Mouse (Mus musculus): ENCODE data around the gene Dnm2. TPM values are rescaled to one million over a fixed set of nuclear protein-coding genes. Genes with fewer than 3 reads are reported as not detected.
"Not testable (repeated sequence)": the region's sequence is repeated elsewhere in the genome, so short reads cannot be mapped to it uniquely, and the experiment has no call there.

Dnm2 gene
- polyA plus RNA-seq, 1 experiment from 2014 or later, result 79.1 TPM

DNA sequence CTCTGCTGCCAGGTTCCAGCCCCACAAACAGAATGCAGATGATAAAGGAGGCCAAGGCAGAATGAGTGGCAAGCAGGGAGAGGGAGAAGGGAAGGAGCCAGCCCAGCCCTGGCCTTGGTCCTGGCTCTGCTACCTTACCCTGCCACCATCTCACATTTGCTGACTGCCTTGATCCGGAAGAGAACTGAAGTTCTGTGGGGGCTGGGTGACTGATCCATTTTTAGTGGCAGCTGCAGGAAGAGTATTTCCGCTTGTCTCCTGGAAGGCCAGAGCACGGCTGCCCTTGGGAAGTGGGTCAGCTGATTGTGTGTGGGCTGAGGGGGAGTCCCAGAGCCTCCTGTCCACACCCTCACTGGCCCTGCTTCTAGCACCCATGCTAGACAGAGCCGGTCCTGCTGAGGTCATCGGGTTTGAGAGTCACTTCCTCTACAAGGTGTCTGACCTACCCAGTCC lies 38.5 kb downstream of the Dnm2 start:
- ATAC-seq (replicated peaks; ENCODE audit: low FRiP score), result no peak; the same call in 1 of the 2 replicates
- no peaks in the 10 kb centered on the region for H3K27me3 ChIP-seq
- H3K4me3 ChIP-seq (replicated peaks), result no peak overlapping the region
- 0 out of 2 replicates have a peak overlapping the region, but pooled peaks have one; percentile 12 for H3K4me2 ChIP-seq
- H3K9ac ChIP-seq, result no peak overlapping the region
- H3K9me3 ChIP-seq (replicated peaks), result no peaks in the 10 kb centered on the region
- H3K36me3 ChIP-seq, result peaks cover 46% of the 10 kb centered on the region
- peaks cover 27% of the 10 kb centered on the region for H3K4me1 ChIP-seq
- WGBS, result 38% methylated on average over 5 of the region's 5 CpGs
- peak overlapping the region; percentile 64 for H3K27ac ChIP-seq

- Histone ChIP-seq H3K4me2 (no peak overlapping the region), H3K36me3 (peaks cover 48% of the 10 kb centered on the region), H3K27ac (0 out of 2 replicates have a peak overlapping the region, but pooled peaks have one; percentile 64), H3K9ac (no peak overlapping the region), H3K27me3 (no peaks in the 10 kb centered on the region), H3K4me1 (peaks cover 27% of the 10 kb centered on the region), H3K9me3 (replicated peaks) (no peaks in the 10 kb centered on the region), H3K4me3 (replicated peaks) (no peak overlapping the region)
- 81% methylated on average over 3 of the region's 3 CpGs for whole genome bisulfite sequencing
- ATAC-seq (replicated peaks; ENCODE audit: low FRiP score), result no peak
Measured at GRCm38 (mm10) chr9:21463766-21464564, 39.3 kb downstream of the Dnm2 start.

DNA sequence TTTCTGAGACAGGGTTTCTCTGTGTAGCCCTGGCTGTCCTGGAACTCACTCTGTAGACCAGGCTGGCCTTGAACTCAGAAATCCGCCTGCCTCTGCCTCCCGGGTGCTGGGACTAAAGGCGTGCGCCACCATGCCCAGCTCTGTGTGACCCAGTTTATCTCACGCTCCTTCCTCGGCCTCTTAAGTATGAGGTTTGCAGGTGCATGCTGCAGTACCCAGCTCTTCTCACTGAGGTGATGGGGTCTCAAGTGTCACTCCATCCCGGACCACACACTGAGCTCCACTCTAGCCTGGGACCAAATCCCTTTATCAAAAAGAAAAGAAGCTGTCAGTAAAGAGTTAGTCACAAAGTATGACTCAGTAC lies 39.8 kb downstream of the Dnm2 start:
- H3K4me2 ChIP-seq; ATAC-seq (replicated peaks; ENCODE audit: low FRiP score); H3K9ac ChIP-seq; H3K9me3 ChIP-seq (replicated peaks); H3K4me3 ChIP-seq (replicated peaks); H3K27ac ChIP-seq; H3K27me3 ChIP-seq: not testable (repeated sequence)
- Histone ChIP-seq H3K36me3 (peaks cover 48% of the 10 kb centered on the region), H3K4me1 (peaks cover 24% of the 10 kb centered on the region)
- 89% methylated on average over 7 of the region's 7 CpGs for WGBS

DNA sequence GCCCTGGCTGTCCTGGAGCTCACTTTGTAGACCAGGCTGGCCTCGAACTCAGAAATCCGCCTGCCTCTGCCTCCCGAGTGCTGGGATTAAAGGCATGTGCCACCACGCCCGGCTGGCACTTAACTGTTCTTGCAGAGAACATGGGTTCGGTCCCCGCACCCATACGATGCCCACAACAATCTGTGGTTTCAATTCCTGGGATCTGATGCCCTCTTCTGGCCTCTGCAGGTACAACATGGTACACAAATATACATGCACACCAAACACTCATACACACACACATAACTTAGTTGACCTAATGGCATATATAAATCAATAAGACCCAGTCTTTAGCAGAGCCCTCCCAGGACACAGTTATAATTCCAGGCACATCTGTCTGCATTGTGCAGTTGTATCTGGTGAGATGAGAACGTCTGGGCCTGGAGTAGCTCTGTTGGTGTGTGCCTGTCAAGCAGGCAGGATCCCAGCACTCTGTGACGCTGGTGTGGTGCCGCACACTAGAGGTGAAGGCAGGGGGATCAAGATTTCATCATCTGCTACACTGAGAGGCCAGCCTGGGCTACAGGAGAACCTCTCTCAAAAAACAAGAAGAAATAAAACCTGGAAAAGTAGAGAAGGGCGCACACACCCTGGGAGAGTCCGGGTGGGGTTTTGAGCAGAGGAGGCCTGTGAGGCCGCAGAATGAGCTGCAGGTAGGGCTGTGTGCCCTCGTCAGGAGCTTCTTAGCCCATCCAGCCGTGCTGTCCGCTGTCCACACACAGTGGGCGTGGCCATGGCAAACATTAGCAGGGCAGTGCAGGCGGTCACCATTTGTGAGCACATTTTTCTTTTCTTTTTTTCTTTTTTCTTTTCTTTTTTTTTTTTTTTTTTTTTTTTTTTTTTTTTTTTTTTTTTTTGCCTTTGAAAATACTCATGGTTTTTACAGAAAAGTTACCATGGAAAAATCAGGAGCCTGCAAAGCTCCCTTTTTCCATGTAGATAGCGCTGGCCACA lies 44.6 kb downstream of the Dnm2 start:
- H3K27me3 ChIP-seq, result no peaks in the 10 kb centered on the region
- ATAC-seq (replicated peaks; ENCODE audit: low FRiP score), result no peak
- 90% methylated on average over 20 of the region's 20 CpGs for WGBS
- H3K27ac ChIP-seq, result no peak overlapping the region
- no peak overlapping the region for H3K4me2 ChIP-seq
- peaks cover 85% of the 10 kb centered on the region for H3K36me3 ChIP-seq
- no peaks in the 10 kb centered on the region for H3K9me3 ChIP-seq (replicated peaks)
- no peak overlapping the region for H3K4me3 ChIP-seq (replicated peaks)
- H3K4me1 ChIP-seq, result no peaks in the 10 kb centered on the region
- no peak overlapping the region for H3K9ac ChIP-seq

GRCm38 (mm10) chr9:21472913-21473312 lies 48.2 kb downstream of the Dnm2 start:
- Histone ChIP-seq H3K27ac (no peak overlapping the region), H3K4me3 (replicated peaks) (no peak overlapping the region), H3K4me1 (no peaks in the 10 kb centered on the region), H3K9me3 (replicated peaks) (peaks cover 4% of the 10 kb centered on the region; the same call in 1 of the 2 replicates), H3K4me2 (no peak overlapping the region), H3K9ac (no peak overlapping the region), H3K27me3 (no peaks in the 10 kb centered on the region), H3K36me3 (peaks cover 96% of the 10 kb centered on the region)
- ATAC-seq (replicated peaks; ENCODE audit: low FRiP score), result no peak
- 88% methylated on average over 4 of the region's 4 CpGs for WGBS

GRCm38 (mm10) chr9:21477707-21478106 lies 53.0 kb downstream of the Dnm2 start:
- Histone ChIP-seq H3K9me3 (replicated peaks) (peaks cover 4% of the 10 kb centered on the region; the same call in 1 of the 2 replicates), H3K36me3 (peaks cover 94% of the 10 kb centered on the region), H3K27ac (no peak overlapping the region), H3K9ac (no peak overlapping the region), H3K4me1 (no peaks in the 10 kb centered on the region), H3K27me3 (no peaks in the 10 kb centered on the region), H3K4me3 (replicated peaks) (no peak overlapping the region), H3K4me2 (no peak overlapping the region)
- 98% methylated on average over 6 of the region's 6 CpGs for WGBS
- no peak for ATAC-seq (replicated peaks; ENCODE audit: low FRiP score)

DNA sequence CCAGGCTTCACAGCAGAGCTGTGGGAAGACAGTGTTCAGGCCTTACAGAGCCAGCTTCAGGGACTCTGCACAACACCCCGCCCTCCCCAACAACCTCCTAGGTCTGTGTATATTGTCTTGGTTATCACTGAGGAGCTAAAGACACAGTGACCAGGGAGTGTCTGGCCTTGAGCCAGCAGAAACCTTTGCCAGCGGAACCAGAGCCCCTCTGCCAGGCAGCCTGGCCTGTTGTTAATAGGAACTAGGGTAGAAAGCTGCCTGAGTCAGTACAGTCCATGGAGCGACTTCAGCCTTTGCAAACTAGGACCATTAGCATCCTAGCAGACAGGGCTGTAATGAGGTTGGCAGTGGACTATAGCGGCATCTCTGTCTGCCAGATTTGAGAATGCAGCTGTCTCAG lies 59.4 kb downstream of the Dnm2 start:
- no peak overlapping the region for H3K4me3 ChIP-seq (replicated peaks)
- peaks cover 84% of the 10 kb centered on the region for H3K36me3 ChIP-seq
- no peak overlapping the region for H3K27ac ChIP-seq
- no peaks in the 10 kb centered on the region for H3K27me3 ChIP-seq
- H3K9me3 ChIP-seq (replicated peaks), result no peaks in the 10 kb centered on the region
- no peak for ATAC-seq (replicated peaks; ENCODE audit: low FRiP score)
- no peaks in the 10 kb centered on the region for H3K4me1 ChIP-seq
- whole genome bisulfite sequencing, result 94% methylated on average over 4 of the region's 4 CpGs
- no peak overlapping the region for H3K4me2 ChIP-seq
- no peak overlapping the region for H3K9ac ChIP-seq

GRCm38 (mm10) chr9:21488246-21488645 lies 63.5 kb downstream of the Dnm2 start:
- not testable (repeated sequence) for ATAC-seq (replicated peaks; ENCODE audit: low FRiP score); H3K9ac ChIP-seq; H3K9me3 ChIP-seq (replicated peaks); H3K27ac ChIP-seq; H3K4me3 ChIP-seq (replicated peaks); H3K4me2 ChIP-seq; H3K4me1 ChIP-seq; H3K27me3 ChIP-seq
- H3K36me3 ChIP-seq, result peaks cover 80% of the 10 kb centered on the region
- WGBS, result 59% methylated on average over 2 of the region's 2 CpGs

DNA sequence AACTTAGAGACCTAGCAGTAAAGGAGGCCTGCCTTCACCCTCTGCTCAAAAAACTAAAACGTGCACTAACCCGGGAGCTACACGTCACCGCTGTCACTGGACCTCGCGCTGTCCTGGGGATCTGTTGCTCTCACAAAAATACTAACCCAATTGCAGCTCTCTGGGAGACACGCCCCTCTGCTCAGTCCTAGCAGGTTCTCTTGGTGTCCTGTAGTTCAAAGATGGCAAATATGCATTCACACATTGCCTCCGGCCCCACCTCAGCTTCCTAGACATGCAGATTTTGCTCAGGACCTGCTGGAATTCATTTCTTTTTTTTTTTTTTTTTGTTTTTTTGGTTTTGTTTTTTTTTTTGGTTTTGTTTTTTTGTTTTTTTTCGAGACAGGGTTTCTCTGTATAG lies 66.0 kb downstream of the Dnm2 start:
- H3K4me3 ChIP-seq (replicated peaks), result no peak overlapping the region
- ATAC-seq (replicated peaks; ENCODE audit: low FRiP score), result no peak
- H3K36me3 ChIP-seq, result peaks cover 75% of the 10 kb centered on the region
- H3K27ac ChIP-seq, result no peak overlapping the region
- WGBS, result 93% methylated on average over 9 of the region's 9 CpGs
- H3K9me3 ChIP-seq (replicated peaks), result no peaks in the 10 kb centered on the region
- H3K4me2 ChIP-seq, result no peak overlapping the region
- H3K4me1 ChIP-seq, result no peaks in the 10 kb centered on the region
- H3K27me3 ChIP-seq, result no peaks in the 10 kb centered on the region
- no peak overlapping the region for H3K9ac ChIP-seq

DNA sequence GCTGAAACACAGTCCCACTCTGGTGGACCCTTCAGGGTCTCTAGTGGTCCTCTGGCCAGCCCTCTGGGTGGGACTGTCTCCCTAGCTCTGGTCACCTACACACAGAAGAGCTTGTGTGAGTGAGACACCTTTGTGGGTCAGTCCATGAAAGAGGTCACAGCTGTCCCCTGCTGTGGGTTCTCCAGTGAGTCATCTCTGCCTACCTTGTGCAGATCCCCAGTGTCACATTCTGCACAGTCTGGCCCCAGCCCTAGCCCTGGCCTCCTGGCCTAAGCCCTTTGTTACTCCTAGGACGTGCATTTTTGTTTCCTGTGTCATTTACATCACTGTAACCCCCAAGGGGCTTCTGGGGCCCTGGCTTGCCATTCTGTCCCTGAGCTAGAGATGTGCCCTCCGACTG lies 69.2 kb downstream of the Dnm2 start:
- 68% methylated on average over 2 of the region's 2 CpGs for WGBS
- Histone ChIP-seq H3K27me3 (no peaks in the 10 kb centered on the region), H3K36me3 (peaks cover 70% of the 10 kb centered on the region), H3K9me3 (replicated peaks) (no peaks in the 10 kb centered on the region), H3K4me2 (no peak overlapping the region), H3K27ac (no peak overlapping the region), H3K4me1 (peaks cover 9% of the 10 kb centered on the region; the same call in 1 of the 2 replicates), H3K9ac (no peak overlapping the region), H3K4me3 (replicated peaks) (no peak overlapping the region)
- ATAC-seq (replicated peaks; ENCODE audit: low FRiP score), result no peak

DNA sequence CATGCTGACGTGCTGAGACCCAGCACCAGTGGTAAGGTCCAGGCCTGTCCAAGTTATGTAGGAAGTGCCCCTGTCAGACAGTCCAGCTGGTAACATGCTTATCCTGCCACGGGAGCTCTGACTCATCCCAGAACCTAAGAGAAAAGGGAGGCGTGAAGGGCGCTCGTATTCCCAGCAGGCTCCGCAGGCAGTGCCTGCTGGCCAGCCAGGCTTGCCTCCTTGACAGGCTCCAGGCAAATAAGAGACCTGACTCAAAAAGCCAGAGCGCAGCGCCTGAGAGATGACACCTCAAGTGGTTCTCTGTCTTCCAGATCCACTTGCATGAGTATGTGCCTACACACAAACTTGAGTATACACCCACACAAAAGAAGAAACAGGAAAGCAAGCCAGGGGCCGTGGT lies 70.0 kb downstream of the Dnm2 start:
- Histone ChIP-seq H3K4me1 (peaks cover 9% of the 10 kb centered on the region; the same call in 1 of the 2 replicates), H3K9me3 (replicated peaks) (no peaks in the 10 kb centered on the region), H3K4me2 (no peak overlapping the region), H3K27ac (no peak overlapping the region), H3K4me3 (replicated peaks) (no peak overlapping the region), H3K9ac (no peak overlapping the region), H3K36me3 (peaks cover 75% of the 10 kb centered on the region), H3K27me3 (no peaks in the 10 kb centered on the region)
- WGBS, result 75% methylated on average over 9 of the region's 9 CpGs
- ATAC-seq (replicated peaks; ENCODE audit: low FRiP score), result no peak

Measured in kidney, embryonic 15.5 days (tissue).